Mouse (Mus musculus) kidney, postnatal 10 days (tissue): ENCODE results near the gene Ly6g6f.
"Not testable (repeated sequence)": the region's sequence is repeated elsewhere in the genome, so short reads cannot be mapped to it uniquely, and the experiment has no call there.

Experiments
- DNase-seq: peaks from one replicate; pipeline ENCODE4 v3.0.0; 2021; ENCODE audit warnings: mixed read lengths

Ly6g6f gene

DNA sequence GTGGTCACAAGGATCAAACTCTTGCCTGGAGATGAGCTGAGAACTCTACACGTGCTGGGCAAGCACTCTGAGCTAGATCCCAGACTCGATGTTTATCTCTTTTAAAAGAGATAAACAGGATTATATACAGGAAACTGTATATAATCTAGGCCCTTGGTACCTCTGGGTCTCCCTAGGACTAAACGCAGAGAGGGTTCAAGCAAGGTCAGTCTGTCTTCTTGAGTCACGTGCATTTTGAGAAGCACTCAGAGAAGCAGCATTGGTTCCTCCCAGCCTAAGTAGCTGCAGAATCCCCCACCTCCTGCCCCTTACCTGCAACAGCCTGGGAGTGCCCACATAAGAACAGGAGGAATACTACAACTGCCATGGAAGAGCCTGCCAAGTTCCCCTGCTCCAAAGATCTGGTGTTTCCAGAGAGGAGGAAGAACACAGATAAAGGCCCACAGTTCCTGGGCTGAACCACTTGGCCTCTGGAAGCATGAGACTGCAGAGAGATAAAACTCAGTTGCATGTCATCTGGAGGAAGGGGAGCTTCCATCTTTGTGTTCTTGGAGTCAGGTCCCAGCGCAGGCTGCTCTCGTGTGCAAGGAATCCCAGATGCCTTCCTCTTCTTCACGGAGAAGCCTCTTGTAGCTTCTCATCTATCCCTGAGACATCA, at the start of gene Ly6g6f:
Ly6g6f (minus strand) TSS at position 403 of the 658 bp plus-strand sequence.
- DNase-seq: no peak

DNA sequence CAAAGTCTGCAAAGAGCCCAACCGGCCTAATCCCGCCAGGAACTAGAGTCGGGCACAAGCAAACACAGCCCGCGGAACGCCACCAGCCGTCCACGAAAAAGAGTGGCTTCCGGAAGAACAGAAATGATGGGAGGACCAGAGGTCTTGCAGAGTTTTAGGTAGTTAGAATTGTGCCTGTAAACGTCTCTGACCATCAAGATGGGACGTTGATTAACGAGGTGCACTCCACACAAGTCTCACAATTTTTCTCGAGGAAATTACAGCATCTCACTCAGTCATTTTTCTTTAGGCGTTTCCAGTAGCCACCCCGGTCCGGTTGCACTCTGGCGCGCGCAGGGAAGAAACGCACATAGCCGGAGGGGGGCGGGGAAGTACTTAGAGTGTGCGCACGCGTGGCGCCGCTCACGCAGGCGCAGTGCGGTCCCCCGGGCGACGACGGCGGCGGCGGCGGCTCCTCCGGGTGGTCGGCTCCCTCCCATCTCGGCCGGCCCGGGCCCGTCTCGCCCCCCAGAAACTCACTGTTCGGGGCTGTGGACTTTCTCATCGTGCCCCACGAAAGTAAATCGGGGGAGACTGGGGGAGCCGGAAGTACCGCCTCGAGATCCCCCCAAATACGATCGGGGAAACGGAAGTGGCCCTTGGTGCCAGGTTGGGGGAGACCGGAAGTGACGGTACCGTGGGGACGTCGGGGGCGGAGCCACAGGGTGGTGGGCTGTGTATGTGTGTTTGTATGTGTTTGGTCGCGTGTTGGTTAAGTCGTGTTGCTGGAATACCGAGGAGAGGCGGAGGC, 49.6 kb upstream of the Ly6g6f start, which contains the start of gene Bag6:
Bag6 (plus strand) TSS at position 378 of the 790 bp plus-strand sequence.
- DNase-seq: peak; percentile 97

DNA sequence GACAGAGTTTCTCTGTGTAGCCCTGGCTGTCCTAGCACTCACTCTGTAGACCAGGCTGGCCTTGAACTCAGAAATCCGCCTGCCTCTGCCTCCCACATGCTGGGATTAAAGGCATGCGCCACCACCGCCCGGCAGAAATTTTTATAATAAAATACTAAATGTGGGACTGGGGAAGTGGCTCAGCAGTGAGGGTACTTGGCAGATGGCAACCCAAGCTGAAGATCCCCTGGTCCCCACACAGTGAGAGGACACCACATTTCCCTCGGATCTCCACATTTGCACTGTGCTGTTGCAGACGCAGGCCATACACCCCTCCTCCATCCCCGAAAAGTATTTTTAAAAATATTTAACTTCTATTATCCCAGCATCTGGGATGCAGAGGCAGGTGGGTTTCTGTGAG, 48.1 kb upstream of the Ly6g6f start:
- no peak for DNase-seq

DNA sequence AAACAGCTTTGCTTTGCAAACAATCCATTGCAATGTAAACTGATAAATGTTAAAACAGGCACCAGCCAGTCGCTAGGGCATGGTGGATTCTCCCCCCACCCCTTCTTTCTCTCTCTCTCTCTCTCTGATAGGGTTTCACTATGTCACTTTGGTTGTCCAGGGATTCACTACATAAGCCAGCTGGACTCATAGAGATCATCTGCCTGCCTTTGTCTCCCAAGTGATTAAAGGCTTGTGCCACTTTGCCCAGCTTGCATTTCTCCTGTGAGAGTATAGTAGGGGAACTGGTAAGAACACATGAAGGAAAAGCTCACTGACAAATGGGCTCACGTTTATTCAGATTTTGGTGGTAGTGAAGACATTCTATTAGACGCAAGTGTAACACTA, 46.8 kb upstream of the Ly6g6f start:
- DNase-seq: no peak

DNA sequence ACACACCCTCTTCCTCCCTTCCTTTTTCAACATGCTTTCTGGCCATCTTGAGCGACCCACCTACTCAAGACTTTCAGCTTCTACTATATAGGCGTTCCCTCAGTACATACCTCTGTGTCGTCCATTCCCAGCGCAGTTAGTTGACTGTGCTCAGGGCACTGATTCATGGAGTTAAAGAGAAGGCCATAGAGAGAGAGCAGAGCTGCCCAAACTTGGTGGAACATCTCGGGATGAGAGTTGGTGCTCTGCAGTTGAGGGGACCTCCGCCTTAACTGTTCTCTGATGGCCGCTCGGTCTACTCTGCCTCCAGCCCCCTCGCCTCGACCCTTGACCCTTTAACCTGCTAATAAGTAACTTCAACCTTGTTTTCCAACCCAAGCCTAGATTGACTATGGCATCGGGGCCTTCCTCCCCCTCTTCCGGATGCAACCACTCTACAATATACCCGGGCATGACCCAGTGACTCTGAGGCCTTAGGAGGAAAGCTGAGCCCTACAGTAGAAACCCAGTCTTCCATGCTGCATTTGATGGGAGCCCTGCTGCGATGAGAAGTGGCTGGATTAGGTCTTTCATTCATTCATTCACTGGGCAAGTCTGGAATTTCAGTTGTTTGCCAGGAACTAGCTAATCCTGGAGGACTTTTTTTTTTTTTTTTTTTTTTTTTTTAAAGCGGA, 46.2 kb upstream of the Ly6g6f start, which contains the start of gene Apom:
Apom (minus strand) TSS at position 551 of the 674 bp plus-strand sequence.
- no peak for DNase-seq

DNA sequence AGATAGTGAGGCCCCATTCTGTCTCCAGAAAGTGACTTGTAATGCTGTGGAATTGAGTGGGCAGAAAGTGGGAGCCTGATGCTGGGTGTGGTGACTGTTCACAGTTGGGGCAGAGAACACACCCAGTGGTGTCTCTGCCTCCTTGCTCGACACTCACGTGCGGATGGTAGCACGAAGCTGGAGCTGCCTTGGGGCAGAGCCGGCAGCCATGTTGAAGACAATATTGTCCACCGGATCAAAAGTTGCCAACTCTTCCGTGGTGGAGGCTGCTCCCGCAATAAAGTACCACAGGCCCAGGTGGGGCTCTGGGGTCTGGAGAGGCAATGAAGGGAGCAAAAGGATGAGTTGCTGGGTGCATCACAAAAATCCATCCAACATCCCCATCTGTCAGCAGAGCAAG, 45.6 kb upstream of the Ly6g6f start:
- DNase-seq: no peak

DNA sequence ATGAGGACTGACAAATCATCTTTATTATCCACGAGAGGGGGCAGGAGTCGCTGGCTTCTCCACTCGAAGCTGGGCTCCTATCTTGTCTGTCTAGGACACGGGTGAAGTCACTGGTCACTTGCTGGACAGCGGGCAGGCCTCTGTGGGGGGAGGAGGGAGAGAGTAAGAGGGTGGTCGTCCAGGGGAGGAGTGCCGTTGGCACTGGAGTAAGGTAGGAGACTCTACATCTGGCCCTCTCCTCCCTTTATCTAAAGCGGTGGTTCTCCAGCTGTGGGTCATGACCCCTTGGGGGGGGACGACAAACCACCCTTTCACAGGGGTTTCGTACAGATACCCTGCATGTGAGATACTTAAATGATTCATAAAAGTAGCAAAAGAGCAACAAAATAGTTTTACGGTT, 43.6 kb upstream of the Ly6g6f start:
- no peak for DNase-seq

DNA sequence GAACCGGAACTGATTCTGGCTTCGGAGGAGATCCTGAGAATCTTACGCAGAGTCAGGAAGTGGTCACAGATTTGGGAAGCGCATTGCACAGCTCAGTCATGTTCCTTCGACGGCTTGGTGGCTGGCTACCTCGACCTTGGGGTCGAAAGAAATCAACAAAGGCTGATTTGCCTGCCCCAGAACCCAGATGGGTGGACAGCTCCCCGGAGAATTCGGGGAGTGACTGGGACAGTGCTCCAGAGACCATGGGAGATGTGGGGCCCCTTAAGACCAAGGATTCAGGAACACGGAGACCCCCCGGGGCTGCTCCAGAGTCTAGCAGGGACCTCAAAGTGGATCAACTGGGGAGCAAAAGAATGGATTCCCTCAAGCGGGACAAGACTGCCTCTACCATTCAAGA, 41.6 kb upstream of the Ly6g6f start:
- no peak for DNase-seq

DNA sequence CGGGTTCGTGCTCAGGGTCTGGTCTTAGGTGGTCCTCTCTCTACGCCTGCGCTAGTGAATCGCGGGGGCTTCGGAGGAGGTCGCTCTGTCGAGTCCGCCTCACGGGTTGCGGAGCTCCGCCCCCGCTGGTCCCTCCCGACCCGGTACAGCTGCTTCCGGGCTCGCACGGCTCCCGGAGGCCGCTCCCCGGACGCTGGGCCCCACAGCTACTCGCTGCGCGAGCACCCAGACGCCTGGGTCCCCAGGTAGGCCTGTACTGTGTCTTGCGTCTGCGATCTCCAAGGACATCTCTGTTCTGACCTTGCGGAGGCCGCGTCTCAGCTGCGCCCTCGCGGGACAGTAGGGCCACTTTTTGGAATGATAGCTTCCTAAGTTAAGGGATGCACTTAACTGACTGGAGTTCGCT, 40.8 kb upstream of the Ly6g6f start, which contains the start of gene D17H6S53E:
D17H6S53E (plus strand) TSS at position 168 of the 406 bp plus-strand sequence.
- peak; percentile 87 for DNase-seq

DNA sequence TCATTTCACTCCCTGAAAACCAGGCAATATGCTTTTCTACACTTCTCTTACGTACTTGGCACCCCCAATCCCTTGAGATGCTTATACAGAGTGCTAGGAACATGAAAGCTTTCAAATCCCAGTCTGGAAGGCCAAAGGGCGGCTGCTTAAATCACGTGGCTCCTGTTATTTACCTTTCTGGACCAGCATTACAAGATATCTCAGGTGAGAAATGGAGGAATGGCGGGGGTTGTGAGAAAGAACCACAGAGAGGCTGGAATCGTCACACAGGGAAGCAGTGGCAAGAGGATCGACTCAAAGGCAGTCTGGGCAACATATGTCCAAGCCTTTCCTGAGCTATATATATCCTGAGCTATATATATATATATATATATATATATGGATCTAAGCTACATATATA, 40.2 kb upstream of the Ly6g6f start:
- DNase-seq: no peak

DNA sequence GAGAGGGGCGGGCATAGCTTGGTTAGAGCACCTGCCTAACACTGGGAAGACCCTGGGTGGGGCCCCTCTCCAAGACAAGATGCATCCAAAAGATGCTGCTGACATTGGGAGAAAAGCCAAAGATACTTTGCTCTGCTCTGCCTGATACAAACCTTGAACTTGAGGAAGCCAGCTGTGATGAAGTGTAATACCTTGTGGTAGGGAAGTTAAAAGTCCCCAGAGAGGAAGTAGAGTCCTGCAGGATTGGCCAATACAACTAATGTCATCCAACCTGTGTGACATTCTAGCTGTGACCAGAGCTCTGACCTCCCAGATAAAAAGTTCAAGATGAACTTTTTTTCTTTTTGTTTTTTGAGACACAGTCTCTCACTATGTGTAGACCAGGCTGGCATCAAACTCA, 39.7 kb upstream of the Ly6g6f start:
- no peak for DNase-seq

DNA sequence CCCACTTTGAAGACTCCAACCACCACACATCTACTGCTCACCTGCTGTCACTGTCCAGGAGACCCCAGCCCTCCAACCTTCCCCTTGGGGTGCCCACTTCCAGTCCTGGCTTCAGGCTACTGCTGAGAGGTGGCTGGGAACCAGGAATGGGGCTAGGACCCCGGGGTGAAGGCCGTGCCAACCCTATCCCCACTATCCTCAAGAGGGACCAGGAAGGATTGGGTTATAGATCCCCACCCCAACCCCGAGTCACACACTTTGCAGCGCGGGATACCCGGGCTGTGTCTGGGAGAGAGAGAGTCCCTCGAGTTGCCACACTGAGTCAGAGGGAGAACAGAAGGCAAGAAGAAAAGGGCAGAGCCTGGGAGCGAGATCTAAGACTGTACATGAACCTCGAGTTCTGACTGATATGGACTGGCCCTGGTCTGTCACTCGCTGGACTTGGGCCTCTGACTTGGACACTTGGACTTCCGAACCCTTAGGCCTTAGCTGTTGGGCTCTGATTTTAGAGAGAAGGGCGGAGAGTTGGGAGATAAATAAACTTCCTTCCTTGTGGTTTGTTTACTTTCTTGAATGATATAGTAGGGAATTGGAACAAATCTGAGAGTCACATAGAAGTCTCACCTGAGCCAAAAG, 39.0 kb upstream of the Ly6g6f start:
- not testable (repeated sequence) for DNase-seq

DNA sequence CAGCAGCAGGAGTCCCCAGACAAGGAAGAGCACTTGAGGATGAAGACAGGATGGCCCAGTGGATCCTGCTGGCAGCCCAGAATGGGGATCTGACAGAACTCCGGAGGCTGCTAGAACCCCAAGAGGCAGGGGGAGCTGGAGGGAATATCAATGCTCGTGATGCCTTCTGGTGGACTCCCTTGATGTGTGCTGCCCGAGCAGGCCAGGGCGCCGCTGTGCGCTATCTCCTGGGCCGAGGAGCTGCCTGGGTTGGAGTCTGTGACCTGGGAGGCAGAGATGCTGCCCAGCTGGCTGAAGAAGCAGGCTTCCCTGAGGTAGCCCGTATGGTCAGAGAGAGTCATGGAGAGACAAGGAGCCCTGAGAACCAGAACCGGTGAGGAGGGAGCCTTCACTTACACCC, 37.9 kb upstream of the Ly6g6f start:
- DNase-seq: not testable (repeated sequence)

DNA sequence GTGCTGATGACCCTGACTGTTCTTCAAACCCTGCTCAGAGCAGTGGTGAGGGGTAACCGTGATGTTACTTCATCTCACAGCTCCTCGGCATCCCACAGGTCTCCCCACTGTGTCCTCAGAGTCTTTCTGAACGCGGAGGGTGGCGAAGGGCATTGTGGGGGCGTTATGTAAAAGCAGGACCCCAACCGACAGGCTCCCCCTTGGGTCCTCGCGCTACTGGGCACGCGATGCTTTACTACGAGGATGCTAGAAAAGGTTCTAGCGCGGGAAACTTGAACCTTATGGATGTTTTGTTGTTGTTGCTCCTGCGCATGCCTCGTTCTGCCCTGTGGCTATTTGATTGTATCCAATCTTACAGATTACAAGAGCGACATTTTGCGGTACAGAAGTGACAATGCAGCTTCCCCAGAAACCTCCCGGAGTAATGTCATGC, 36.5 kb upstream of the Ly6g6f start, which contains the start of gene Csnk2b:
Csnk2b (minus strand) TSS at position 183 of the 433 bp plus-strand sequence.
- peak; percentile 69 for DNase-seq

DNA sequence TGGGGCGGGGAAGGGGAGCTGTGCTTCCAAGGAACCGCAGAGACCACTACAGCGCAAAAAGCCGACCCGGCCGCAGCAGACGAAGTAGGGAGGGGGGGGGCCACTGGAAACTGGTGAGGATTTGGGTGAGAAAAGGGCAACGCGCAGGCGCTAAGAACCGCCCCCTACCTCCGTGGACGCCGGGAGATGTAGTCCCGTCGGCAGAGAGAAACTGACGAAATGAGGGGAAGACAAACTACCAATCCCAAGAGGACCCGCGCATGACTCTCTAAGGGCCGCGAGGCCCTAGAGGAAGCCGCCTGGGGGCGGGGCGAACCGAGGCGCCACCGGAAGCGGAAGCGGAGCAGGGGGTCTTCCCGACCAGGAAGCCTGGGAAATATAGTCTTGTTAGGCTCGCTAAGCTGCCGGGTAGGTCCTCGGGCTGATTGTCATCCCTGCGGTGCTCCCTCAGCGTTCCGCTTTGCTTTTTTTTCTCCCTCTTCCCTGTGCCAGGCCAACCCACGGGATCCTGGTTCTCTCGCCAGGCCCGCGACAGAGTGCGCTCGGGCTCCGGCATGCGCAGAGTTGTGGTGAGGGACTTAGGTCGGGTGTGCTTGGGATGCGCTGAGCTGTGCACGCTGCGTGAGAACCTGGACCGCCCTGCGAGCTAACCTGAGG, 35.9 kb upstream of the Ly6g6f start, which contains the start of gene Gpank1:
Gpank1 (plus strand) TSS at position 313 of the 657 bp plus-strand sequence.
- peak; percentile 99 for DNase-seq

DNA sequence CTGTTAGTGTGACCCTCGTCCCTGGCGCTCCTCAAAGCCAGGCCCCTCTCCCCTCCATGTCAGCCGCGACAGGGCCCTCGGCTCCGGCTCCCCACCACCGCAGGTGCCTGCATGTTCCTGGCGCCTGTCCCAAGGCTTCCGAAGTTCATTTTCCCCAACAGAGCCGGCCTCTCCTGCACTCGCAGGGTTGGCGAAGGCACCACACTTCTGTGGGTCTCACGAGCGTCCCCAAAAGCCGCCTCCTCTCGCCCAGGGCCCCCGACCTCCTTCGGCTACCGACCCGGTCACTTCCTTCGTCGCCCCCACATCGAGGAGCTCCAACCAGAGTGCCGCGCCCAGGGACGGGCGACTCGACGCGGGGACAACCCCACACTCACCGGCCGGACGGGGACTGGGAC, 35.3 kb upstream of the Ly6g6f start:
- peak; percentile 68 for DNase-seq

DNA sequence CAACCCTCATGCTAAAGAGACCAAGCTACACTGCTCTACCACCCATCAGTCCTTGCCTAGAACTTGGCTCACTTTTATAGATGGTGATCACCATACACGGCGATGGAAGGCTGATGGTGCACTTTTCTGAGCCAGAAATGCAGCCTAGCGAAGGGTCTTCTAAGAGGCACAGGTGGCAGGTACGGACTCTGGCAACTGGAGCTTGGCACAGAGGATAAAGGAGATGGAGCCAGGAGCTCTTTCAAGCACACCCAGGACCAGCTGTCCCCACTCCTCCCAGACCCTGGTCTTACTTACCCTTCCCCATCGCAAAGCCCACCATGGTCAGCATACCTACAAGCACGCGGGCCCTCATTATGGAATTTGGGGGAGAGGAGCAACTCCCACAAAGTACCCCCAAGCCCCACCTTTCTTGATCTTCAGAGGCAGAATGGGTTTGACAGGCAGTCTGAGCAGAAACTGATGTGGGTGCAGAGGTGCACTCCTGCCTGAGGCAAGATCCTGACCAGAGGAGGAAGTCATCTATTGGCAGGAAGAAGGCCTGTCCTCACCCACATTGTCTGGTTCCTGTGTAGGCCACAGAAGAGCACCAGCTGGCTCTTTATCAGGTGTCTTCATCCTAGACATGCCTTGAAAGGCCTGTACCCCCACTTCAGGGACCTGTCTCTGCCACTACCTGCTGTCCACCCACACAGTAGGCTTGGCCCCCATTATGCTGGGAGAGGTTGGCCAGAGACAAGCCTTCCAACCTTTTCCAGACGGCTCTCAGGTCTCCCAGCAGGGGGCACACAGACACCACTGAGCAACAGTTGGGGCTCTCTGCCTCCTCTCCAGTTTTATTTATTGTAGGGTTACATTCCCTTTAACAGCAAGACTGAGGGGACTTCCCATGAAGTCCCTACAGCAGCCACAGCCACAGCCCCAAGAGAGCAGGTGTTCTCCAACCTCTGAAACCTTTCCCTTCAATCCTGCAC, 29.9 kb upstream of the Ly6g6f start, which contains the start of gene Ly6g5b:
Ly6g5b (minus strand) TSS at position 383 of the 974 bp plus-strand sequence.
- peak; percentile 49 for DNase-seq

DNA sequence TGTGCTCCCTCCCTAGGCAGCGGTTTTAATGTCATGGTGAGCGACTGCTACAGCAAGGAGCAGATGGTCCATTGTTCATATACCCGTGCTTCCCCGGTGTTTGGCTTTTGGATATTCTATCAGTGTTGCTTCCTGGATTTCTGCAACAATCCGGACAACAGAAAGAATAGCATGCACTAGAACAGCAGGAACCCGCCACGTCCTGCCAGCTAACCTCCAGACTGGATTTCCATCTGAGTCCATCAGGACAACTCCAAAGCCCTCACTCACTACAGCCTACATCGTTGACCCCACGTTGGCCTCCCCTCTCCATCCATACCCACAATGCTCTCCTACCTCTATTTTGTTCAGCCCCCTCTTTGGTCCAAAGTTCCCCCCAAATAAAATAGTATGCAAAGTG, 26.4 kb upstream of the Ly6g6f start:
- DNase-seq: no peak

DNA sequence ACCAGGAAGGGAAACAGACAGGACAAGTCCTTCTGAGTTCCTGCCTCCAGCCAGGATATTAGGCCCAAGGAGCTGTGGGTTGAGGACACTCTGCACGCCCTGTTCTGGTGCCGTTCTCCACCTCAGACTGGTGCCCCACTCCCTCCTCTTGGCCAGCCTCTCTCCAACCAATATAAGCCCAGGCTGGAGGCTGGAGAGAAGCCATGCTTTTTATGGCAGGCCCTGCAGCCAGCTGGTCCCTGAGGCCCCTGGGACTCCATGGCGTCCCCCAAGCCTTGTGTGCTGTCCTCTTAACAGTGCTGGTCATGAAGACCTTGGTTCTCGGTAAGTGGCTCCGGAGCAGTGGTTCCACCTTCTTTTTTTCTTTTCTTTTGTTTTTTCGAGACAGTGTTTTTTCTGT, 22.7 kb upstream of the Ly6g6f start, which contains the start of gene Ly6g5c:
Ly6g5c (plus strand) TSS at position 183 of the 400 bp plus-strand sequence.
- DNase-seq: no peak

DNA sequence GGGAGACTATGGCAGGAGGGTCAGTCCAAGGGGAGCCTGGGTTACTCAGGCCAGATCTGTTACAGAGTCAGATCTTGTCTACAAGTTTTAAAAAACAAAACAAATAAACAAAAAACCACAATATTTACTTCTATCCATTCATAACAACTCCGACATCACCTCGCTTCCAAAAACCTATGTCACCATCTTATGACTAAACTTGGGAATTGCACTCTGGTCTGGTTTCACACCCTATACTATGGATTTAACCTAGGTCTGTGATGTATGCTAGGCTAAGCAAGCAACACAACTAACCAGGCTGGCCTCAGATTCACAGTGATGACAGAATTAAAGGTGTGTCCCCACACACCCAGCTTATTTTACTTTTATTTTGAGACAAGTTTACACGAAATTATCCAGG, 21.1 kb upstream of the Ly6g6f start:
- DNase-seq: no peak
